Mouse (Mus musculus): ENCODE measurements around the gene Btbd1.

Gene Btbd1

GRCm38 (mm10) chr7:81829379-81829894 is at the start of gene Btbd1:
Btbd1 (minus strand) TSS chr7:81829431.
- DNase-seq (ENCODE audit: low spot score in 2 of 2), result peak; percentile 84

GRCm38 (mm10) chr7:81875372-81875771 is 46.1 kb upstream of the Btbd1 start:
- DNase-seq (ENCODE audit: low spot score in 2 of 2), result no peak

GRCm38 (mm10) chr7:81874636-81875035 is 45.4 kb upstream of the Btbd1 start:
- no peak for DNase-seq (ENCODE audit: low spot score in 2 of 2)

GRCm38 (mm10) chr7:81873807-81874206 is 44.6 kb upstream of the Btbd1 start:
- DNase-seq (ENCODE audit: low spot score in 2 of 2), result no peak

- no peak for DNase-seq (ENCODE audit: low spot score in 2 of 2)
Observed at GRCm38 (mm10) chr7:81872493-81873013, 43.3 kb upstream of the Btbd1 start.

GRCm38 (mm10) chr7:81868158-81868557 is 38.9 kb upstream of the Btbd1 start:
- peak in 1 of 2 experiments; percentile 71 for DNase-seq (ENCODE audit: low spot score in 2 of 2)

GRCm38 (mm10) chr7:81867231-81867930 is 38.1 kb upstream of the Btbd1 start:
- DNase-seq (ENCODE audit: low spot score in 2 of 2), result no peak

- DNase-seq (ENCODE audit: low spot score in 2 of 2), result no peak
Observed at GRCm38 (mm10) chr7:81865937-81866336, 36.7 kb upstream of the Btbd1 start.

GRCm38 (mm10) chr7:81864552-81864951 is 35.3 kb upstream of the Btbd1 start:
- DNase-seq (ENCODE audit: low spot score in 2 of 2), result no peak

GRCm38 (mm10) chr7:81862587-81863583 is 33.7 kb upstream of the Btbd1 start:
- no peak for DNase-seq (ENCODE audit: low spot score in 2 of 2)

- DNase-seq (ENCODE audit: low spot score in 2 of 2), result no peak
Observed at GRCm38 (mm10) chr7:81861921-81862320, 32.7 kb upstream of the Btbd1 start.

GRCm38 (mm10) chr7:81861461-81861860 is 32.2 kb upstream of the Btbd1 start:
- no peak for DNase-seq (ENCODE audit: low spot score in 2 of 2)

- no peak for DNase-seq (ENCODE audit: low spot score in 2 of 2)
Observed at GRCm38 (mm10) chr7:81860996-81861395, 31.8 kb upstream of the Btbd1 start.

GRCm38 (mm10) chr7:81860071-81860470 is 30.8 kb upstream of the Btbd1 start:
- no peak for DNase-seq (ENCODE audit: low spot score in 2 of 2)

GRCm38 (mm10) chr7:81858968-81859721 is 29.9 kb upstream of the Btbd1 start, which contains the start of gene Tm6sf1:
Tm6sf1 (plus strand) TSS chr7:81859001.
- DNase-seq (ENCODE audit: low spot score in 2 of 2), result no peak

GRCm38 (mm10) chr7:81858236-81858635 is 29.0 kb upstream of the Btbd1 start:
- DNase-seq (ENCODE audit: low spot score in 2 of 2), result no peak

GRCm38 (mm10) chr7:81856221-81856620 is 27.0 kb upstream of the Btbd1 start:
- DNase-seq (ENCODE audit: low spot score in 2 of 2), result no peak

GRCm38 (mm10) chr7:81855694-81856093 is 26.5 kb upstream of the Btbd1 start, which contains the start of gene Gm10160:
Gm10160 (minus strand) TSS chr7:81855794.
- DNase-seq (ENCODE audit: low spot score in 2 of 2), result no peak

GRCm38 (mm10) chr7:81854568-81855307 is 25.5 kb upstream of the Btbd1 start:
- no peak for DNase-seq (ENCODE audit: low spot score in 2 of 2)

- DNase-seq (ENCODE audit: low spot score in 2 of 2), result no peak
Observed at GRCm38 (mm10) chr7:81851706-81852105, 22.5 kb upstream of the Btbd1 start.

GRCm38 (mm10) chr7:81850171-81850570 is 20.9 kb upstream of the Btbd1 start:
- DNase-seq (ENCODE audit: low spot score in 2 of 2), result no peak

Data from urinary bladder, postnatal 4 days (tissue).